13 mouse cellular contexts compared by ENCODE assay signal in the genomic region with DNA sequence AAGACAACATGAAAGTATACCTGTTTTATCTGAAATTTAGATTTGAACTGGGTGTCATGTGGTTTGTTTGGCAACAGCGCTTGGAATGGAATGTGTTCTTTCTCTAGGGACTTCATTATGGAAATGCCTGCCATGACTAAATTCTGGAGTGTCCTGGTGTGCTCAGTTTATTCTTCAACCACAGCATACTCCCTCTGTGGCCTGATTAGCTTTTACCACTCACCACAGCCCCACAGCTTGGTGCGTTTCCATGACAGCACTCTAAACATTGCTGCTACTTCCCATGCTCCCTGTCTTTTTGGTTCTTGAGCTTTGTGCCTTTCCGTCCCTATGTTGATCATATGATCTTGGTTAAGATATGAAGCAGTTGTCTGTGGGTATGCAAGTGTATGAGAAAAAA.
A peak's percentile ranks its signal among the peaks of the same experiment; 100 is the strongest.
DNase-seq lines count a peak whose midpoint lies in the region; ATAC-seq and TF ChIP-seq lines count a peak whose summit lies in the region.
"Had no signal": no experiment of that assay in that cellular context is flagged by ENCODE, and none has a peak within 500 bp of the region (broad histone marks: within the 10 kb centered on the region; RNA-seq: fewer than 3 reads in every experiment).

No protein-coding gene starts in this region.

- H3K9ac ChIP-seq in embryonic facial prominence, embryonic 14.5 days (ENCODE audit: low read depth, low read length): no peak overlapping the region
- H3K9ac ChIP-seq in lung, embryonic 15.5 days: no peak overlapping the region
- H3K9ac ChIP-seq in forebrain, embryonic 16.5 days (replicated peaks; ENCODE audit: low read depth, low read length): no peak overlapping the region
- H3K9ac ChIP-seq: hindbrain, embryonic 14.5 days; limb, embryonic 13.5 days; neural tube, embryonic 15.5 days had no signal

- no peak overlapping the region for H3K27ac ChIP-seq in embryonic facial prominence, embryonic 14.5 days (replicated peaks; ENCODE audit: low read depth, low read length)
- H3K27ac ChIP-seq in embryonic facial prominence, embryonic 10.5 days (replicated peaks): no peak overlapping the region
- no peak overlapping the region for H3K27ac ChIP-seq in lung, embryonic 15.5 days
- H3K27ac ChIP-seq in forebrain, embryonic 16.5 days (ENCODE audit: low read length): no peak overlapping the region
- H3K27ac ChIP-seq: hindbrain, embryonic 14.5 days; limb, embryonic 13.5 days; neural tube, embryonic 15.5 days had no signal

- no peaks in the 10 kb centered on the region for H3K36me3 ChIP-seq in embryonic facial prominence, embryonic 14.5 days (ENCODE audit: control insufficient read depth, insufficient read depth, low read length)
- H3K36me3 ChIP-seq in embryonic facial prominence, embryonic 10.5 days (replicated peaks): no peaks in the 10 kb centered on the region
- no peaks in the 10 kb centered on the region for H3K36me3 ChIP-seq in lung, embryonic 15.5 days
- no peaks in the 10 kb centered on the region for H3K36me3 ChIP-seq in myocyte (ENCODE audit: control insufficient read depth, insufficient read depth)
- H3K36me3 ChIP-seq in forebrain, embryonic 16.5 days (ENCODE audit: control insufficient read depth, insufficient read depth): no peaks in the 10 kb centered on the region
- H3K36me3 ChIP-seq: limb, embryonic 13.5 days; neural tube, embryonic 15.5 days had no signal

- TF ChIP-seq POLR2A in myocyte (IDR thresholded peaks at IDR 0.05; ENCODE audit: insufficient read length, low read depth): no peak

- H3K79me2 ChIP-seq in myocyte (ENCODE audit: control insufficient read depth, insufficient read depth): no peaks in the 10 kb centered on the region

- ATAC-seq in embryonic facial prominence, embryonic 14.5 days (ENCODE audit: low read depth): no peak
- peak; percentile 46; the same call in 1 of the 2 replicates for ATAC-seq in lung, embryonic 15.5 days (ENCODE audit: borderline replicate concordance, extremely low read depth, low FRiP score, low TSS enrichment)
- no peak for ATAC-seq in forebrain, embryonic 16.5 days
- ATAC-seq in CD4-positive, CD25-positive, alpha-beta regulatory T cell, adult 4 months: no peak

- peaks cover 11% of the 10 kb centered on the region for H3K27me3 ChIP-seq in embryonic facial prominence, embryonic 14.5 days (replicated peaks; ENCODE audit: control insufficient read depth, insufficient read depth, low read length)
- H3K27me3 ChIP-seq in embryonic facial prominence, embryonic 10.5 days (replicated peaks; ENCODE audit: low read depth, poor library complexity, severe bottlenecking): peaks cover 83% of the 10 kb centered on the region
- H3K27me3 ChIP-seq in lung, embryonic 15.5 days: no peaks in the 10 kb centered on the region; the same call in 1 of the 2 replicates
- no peaks in the 10 kb centered on the region for H3K27me3 ChIP-seq in myocyte (ENCODE audit: control insufficient read depth, insufficient read depth, insufficient read length)
- 0 out of 2 replicates have a peak, but pooled peaks cover 4% of the 10 kb centered on the region for H3K27me3 ChIP-seq in forebrain, embryonic 16.5 days (replicated peaks; ENCODE audit: control insufficient read depth, insufficient read depth, low read length)
- H3K27me3 ChIP-seq: neural tube, embryonic 15.5 days had no signal

- no peak overlapping the region for H3K4me2 ChIP-seq in embryonic facial prominence, embryonic 14.5 days (ENCODE audit: low read depth, low read length)
- H3K4me2 ChIP-seq in lung, embryonic 15.5 days: no peak overlapping the region
- no peak overlapping the region for H3K4me2 ChIP-seq in myocyte (ENCODE audit: low read depth)
- H3K4me2 ChIP-seq in forebrain, embryonic 16.5 days (ENCODE audit: low read length): no peak overlapping the region
- H3K4me2 ChIP-seq: hindbrain, embryonic 14.5 days; limb, embryonic 13.5 days; neural tube, embryonic 15.5 days had no signal

- H3K4me1 ChIP-seq in embryonic facial prominence, embryonic 14.5 days (ENCODE audit: control insufficient read depth, insufficient read depth, low read length): no peaks in the 10 kb centered on the region
- no peaks in the 10 kb centered on the region for H3K4me1 ChIP-seq in embryonic facial prominence, embryonic 10.5 days
- no peaks in the 10 kb centered on the region for H3K4me1 ChIP-seq in lung, embryonic 15.5 days
- H3K4me1 ChIP-seq in forebrain, embryonic 16.5 days (replicated peaks; ENCODE audit: control insufficient read depth, insufficient read depth, low read length): no peaks in the 10 kb centered on the region
- H3K4me1 ChIP-seq: limb, embryonic 13.5 days; neural tube, embryonic 15.5 days had no signal

- no peaks in the 10 kb centered on the region for H3K9me3 ChIP-seq in embryonic facial prominence, embryonic 14.5 days (ENCODE audit: control insufficient read depth, low read length)
- no peaks in the 10 kb centered on the region for H3K9me3 ChIP-seq in embryonic facial prominence, embryonic 10.5 days
- H3K9me3 ChIP-seq in lung, embryonic 15.5 days: no peaks in the 10 kb centered on the region
- no peaks in the 10 kb centered on the region for H3K9me3 ChIP-seq in forebrain, embryonic 16.5 days (ENCODE audit: control insufficient read depth, low read length)
- H3K9me3 ChIP-seq: limb, embryonic 13.5 days; neural tube, embryonic 15.5 days had no signal

- no peak overlapping the region for H3K4me3 ChIP-seq in embryonic facial prominence, embryonic 14.5 days (ENCODE audit: low read depth, low read length)
- no peak overlapping the region for H3K4me3 ChIP-seq in embryonic facial prominence, embryonic 10.5 days
- H3K4me3 ChIP-seq in lung, embryonic 15.5 days: no peak overlapping the region
- no peak overlapping the region for H3K4me3 ChIP-seq in myocyte
- no peak overlapping the region for H3K4me3 ChIP-seq in forebrain, embryonic 16.5 days (replicated peaks; ENCODE audit: low read length)
- H3K4me3 ChIP-seq: limb, embryonic 13.5 days; neural tube, embryonic 15.5 days had no signal

- H3ac ChIP-seq in myocyte (ENCODE audit: control insufficient read depth, insufficient read length): no peak overlapping the region

- 55% methylated on average over 3 of the region's 3 CpGs for WGBS in embryonic facial prominence, embryonic 14.5 days
- WGBS in embryonic facial prominence, embryonic 10.5 days: 70% methylated on average over 3 of the region's 3 CpGs
- 54% methylated on average over 3 of the region's 3 CpGs for WGBS in lung, embryonic 15.5 days
- 63% methylated on average over 3 of the region's 3 CpGs for WGBS in forebrain, embryonic 16.5 days

- DNase-seq in embryonic facial prominence, embryonic 14.5 days (ENCODE audit: low spot score): peak; percentile 30
- no peak for DNase-seq in embryonic facial prominence, embryonic 10.5 days (ENCODE audit: low spot score)
- no peak for DNase-seq in lung, postnatal 4 days
- peak; percentile 24 for DNase-seq in fibroblast of lung, adult 2 months (ENCODE audit: low read depth)
- DNase-seq: cerebellum, adult 18-20 months; gastrocnemius, postnatal 10 days had no signal

TF ChIP-seq in myocyte, 11 proteins besides CTCF, POLR2A, EP300 and RAD21:
- peak; percentile 1 for TF ChIP-seq USF1 (IDR thresholded peaks at IDR 0.05; ENCODE audit: low read depth)
- TF ChIP-seq SRF (IDR thresholded peaks at IDR 0.05; ENCODE audit: control insufficient read depth, insufficient read length, low read depth): no peak
- TF ChIP-seq MAX (IDR thresholded peaks at IDR 0.05; ENCODE audit: low read depth): no peak
- no peak for TF ChIP-seq POLR2AphosphoS2 (IDR thresholded peaks at IDR 0.05; ENCODE audit: insufficient read length, low read depth)
TF ChIP-seq in myocyte: peak in this region for 1.

Comparison
In these comparisons a context has a peak if more than half of its experiments do, and no peak if none do; other contexts are left out.
1. DNase-seq: peak in embryonic facial prominence, embryonic 14.5 days (single experiment) and fibroblast of lung, adult 2 months (single experiment); none in embryonic facial prominence, embryonic 10.5 days (single experiment) and lung, postnatal 4 days (0 of 2).